16 mouse cellular contexts compared by ENCODE assay signal in the genomic region with DNA sequence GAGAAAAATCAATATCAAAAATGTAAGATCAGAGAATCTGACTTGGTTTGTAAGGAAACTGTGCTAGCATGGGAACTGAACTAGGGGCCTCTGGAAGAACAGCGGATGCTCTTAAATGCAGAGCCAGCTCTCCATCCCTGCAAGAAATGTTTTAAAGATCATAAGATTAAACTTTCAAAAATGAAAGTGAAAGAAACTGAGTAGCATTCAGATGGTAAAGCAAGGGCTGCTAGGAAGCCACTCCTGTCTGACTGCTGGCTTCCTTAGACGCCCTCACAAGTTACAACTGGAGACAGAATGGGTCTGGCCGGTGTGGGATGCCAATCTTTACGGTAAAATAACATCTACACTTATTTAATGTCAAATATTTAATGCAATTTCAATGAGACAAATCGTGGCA. TPM values are rescaled to one million over a fixed set of nuclear protein-coding genes. Genes with fewer than 3 reads are reported as not detected.
DNase-seq lines count a peak whose midpoint lies in the region; ATAC-seq and TF ChIP-seq lines count a peak whose summit lies in the region.
"Had no signal": no experiment of that assay in that cellular context is flagged by ENCODE, and none has a peak within 500 bp of the region (broad histone marks: within the 10 kb centered on the region; RNA-seq: fewer than 3 reads in every experiment).

No protein-coding gene starts in this region.

- peak; percentile 63 for DNase-seq in A20 (ENCODE audit: low read depth, low spot score)
- DNase-seq in Muller cell, postnatal 12 days (ENCODE audit: inconsistent ontology term) = peak; percentile 4
- DNase-seq in urinary bladder, postnatal 14 days (ENCODE audit: low spot score) = no peak
- DNase-seq in left cerebral cortex, adult 9 months (ENCODE audit: low spot score in 2 of 2) = no peak
- no peak for DNase-seq in urinary bladder, postnatal 4 days (ENCODE audit: low spot score in 2 of 2)
- DNase-seq: cerebellum, adult 11 months; forebrain, postnatal 0 days; gastrocnemius, postnatal 14 days; heart, postnatal 10 days; kidney, adult 11 months; kidney, postnatal 25 days had no signal

- H3K4me3 ChIP-seq in intestine, postnatal 0 days (ENCODE audit: low read depth, low read length) = no peak overlapping the region
- no peak overlapping the region for H3K4me3 ChIP-seq in intestine, embryonic 15.5 days (replicated peaks)
- peak overlapping the region; percentile 87 for H3K4me3 ChIP-seq in megakaryocyte, embryonic 14.5 days (replicated peaks)
- H3K4me3 ChIP-seq: limb, embryonic 10.5 days had no signal

- H3K36me3 ChIP-seq in intestine, postnatal 0 days (ENCODE audit: control insufficient read depth, insufficient read depth) = no peaks in the 10 kb centered on the region
- no peaks in the 10 kb centered on the region for H3K36me3 ChIP-seq in intestine, embryonic 15.5 days
- H3K36me3 ChIP-seq in megakaryocyte, embryonic 14.5 days (replicated peaks; ENCODE audit: low read length) = no peaks in the 10 kb centered on the region
- H3K36me3 ChIP-seq: limb, embryonic 10.5 days had no signal

- H3K27me3 ChIP-seq in intestine, postnatal 0 days (replicated peaks; ENCODE audit: control insufficient read depth, insufficient read depth, low read length) = no peaks in the 10 kb centered on the region
- H3K27me3 ChIP-seq in intestine, embryonic 15.5 days (replicated peaks) = no peaks in the 10 kb centered on the region
- no peaks in the 10 kb centered on the region for H3K27me3 ChIP-seq in megakaryocyte, embryonic 14.5 days (replicated peaks)

- H3K4me1 ChIP-seq in intestine, postnatal 0 days (replicated peaks; ENCODE audit: control insufficient read depth, insufficient read depth, low read length) = no peaks in the 10 kb centered on the region
- no peaks in the 10 kb centered on the region for H3K4me1 ChIP-seq in intestine, embryonic 15.5 days (replicated peaks)
- H3K4me1 ChIP-seq in megakaryocyte, embryonic 14.5 days = peaks cover 4% of the 10 kb centered on the region
- H3K4me1 ChIP-seq: limb, embryonic 10.5 days had no signal

- TF ChIP-seq CTCF in intestine, postnatal 0 days (IDR thresholded peaks at IDR 0.05; ENCODE audit: low read depth) = no peak

- WGBS in intestine, postnatal 0 days = 52% methylated on average over 5 of the region's 5 CpGs
- 68% methylated on average over 5 of the region's 5 CpGs for WGBS in intestine, embryonic 15.5 days

- H3K9ac ChIP-seq in intestine, postnatal 0 days (ENCODE audit: low read depth, low read length) = no peak overlapping the region
- no peak overlapping the region for H3K9ac ChIP-seq in intestine, embryonic 15.5 days
- H3K9ac ChIP-seq: forebrain, postnatal 0 days had no signal

- H3K9me3 ChIP-seq in intestine, postnatal 0 days (ENCODE audit: control insufficient read depth) = no peaks in the 10 kb centered on the region
- no peaks in the 10 kb centered on the region for H3K9me3 ChIP-seq in intestine, embryonic 15.5 days
- H3K9me3 ChIP-seq in megakaryocyte, embryonic 14.5 days = no peaks in the 10 kb centered on the region
- H3K9me3 ChIP-seq: limb, embryonic 10.5 days had no signal

- no peak overlapping the region for H3K27ac ChIP-seq in intestine, postnatal 0 days (ENCODE audit: low read depth, low read length)
- no peak overlapping the region for H3K27ac ChIP-seq in intestine, embryonic 15.5 days
- H3K27ac ChIP-seq: limb, embryonic 10.5 days had no signal

- H3K4me2 ChIP-seq in intestine, postnatal 0 days (replicated peaks; ENCODE audit: low read depth) = peak overlapping the region; percentile 55
- no peak overlapping the region for H3K4me2 ChIP-seq in intestine, embryonic 15.5 days (replicated peaks)

- no peak for ATAC-seq in intestine, postnatal 0 days
- no peak for ATAC-seq in intestine, embryonic 15.5 days
- ATAC-seq: forebrain, postnatal 0 days had no signal

RNA-seq across cellular contexts. Expression of a gene that starts 20.4 kb away (rescaled TPM):
- not detected in 2 replicates for polyA plus RNA-seq in intestine, postnatal 0 days (2015; fragmentation: Nextera tagmentation; extraction: Ambion mirVana)
- polyA plus RNA-seq in intestine, embryonic 15.5 days (2015; fragmentation: Nextera tagmentation; extraction: Ambion mirVana) = not detected in 2 replicates
- polyA plus RNA-seq in megakaryocyte, embryonic 14.5 days (2012; ENCODE audit: insufficient read depth, low replicate concordance) = not detected in 2 replicates
- polyA plus RNA-seq: forebrain, postnatal 0 days; limb, embryonic 10.5 days; neural tube, embryonic 14.5 days had no signal

RNA-seq across cellular contexts. Expression of a gene that starts 34.7 kb away (rescaled TPM):
- polyA plus RNA-seq in intestine, postnatal 0 days (2015; fragmentation: Nextera tagmentation; extraction: Ambion mirVana) = 13.1 and 14.0 TPM in 2 replicates
- polyA plus RNA-seq in intestine, embryonic 15.5 days (2015; fragmentation: Nextera tagmentation; extraction: Ambion mirVana) = 41.9 and 45.3 TPM in 2 replicates
- polyA plus RNA-seq in megakaryocyte, embryonic 14.5 days (2012; ENCODE audit: insufficient read depth, low replicate concordance) = 1.6 and 2.8 TPM in 2 replicates

Comparison
In these comparisons a context has a peak if more than half of its experiments do, and no peak if none do; other contexts are left out.
1. DNase-seq: peak in A20 (single experiment) and Muller cell, postnatal 12 days (single experiment); none in urinary bladder, postnatal 14 days (single experiment), left cerebral cortex, adult 9 months (0 of 2) and urinary bladder, postnatal 4 days (0 of 2).